Mouse (Mus musculus) heart, embryonic 16.5 days (tissue): ENCODE data around the gene Cks1b. TPM values are rescaled to one million over a fixed set of nuclear protein-coding genes. Genes with fewer than 3 reads are reported as not detected.
"Not testable (repeated sequence)": the region's sequence is repeated elsewhere in the genome, so short reads cannot be mapped to it uniquely, and the experiment has no call there.

Source experiments
- ATAC-seq: fragments of 200-750 bp; cut with Nextera tagmentation; replicated peaks from 2 replicates; pipeline ENCODE4 v1.8.0; 2017; ENCODE audit warnings: moderate number of reproducible peaks; ENCODE audit not compliant: insufficient read depth, low FRiP score; ENCODE audit errors: extremely low read depth
- H3K27ac ChIP-seq: fragments of 300-500 bp; sonication (generic); 2 replicates; pipeline ENCODE4 v1.5.1; 2014; ENCODE audit warnings: mild to moderate bottlenecking, low read length, control low read depth, moderate library complexity
- H3K27me3 ChIP-seq: fragments of 300-500 bp; sonication (generic); 2 replicates; pipeline ENCODE4 v1.6.1; 2014; ENCODE audit warnings: low read length, mixed read lengths; ENCODE audit not compliant: control insufficient read depth, insufficient read depth
- H3K36me3 ChIP-seq: fragments of 300-500 bp; sonication (generic); 2 replicates; pipeline ENCODE4 v1.6.1; 2014; ENCODE audit not compliant: control insufficient read depth, insufficient read depth
- H3K4me1 ChIP-seq: fragments of 300-500 bp; sonication (generic); 2 replicates; pipeline ENCODE4 v1.6.1; 2014; ENCODE audit warnings: low read length, mixed read lengths; ENCODE audit not compliant: control insufficient read depth, insufficient read depth
- H3K4me2 ChIP-seq: fragments of 300-500 bp; sonication (generic); 2 replicates; pipeline ENCODE4 v1.6.1; 2014; ENCODE audit warnings: low read depth, mild to moderate bottlenecking, control low read depth, low read length
- H3K4me3 ChIP-seq: fragments of 300-500 bp; sonication (generic); 2 replicates; pipeline ENCODE4 v1.5.1; 2014; ENCODE audit warnings: mild to moderate bottlenecking, control low read depth, low read length
- H3K9ac ChIP-seq: fragments of 300-500 bp; sonication (generic); 2 replicates; pipeline ENCODE4 v1.6.1; 2014; ENCODE audit warnings: low read length, control low read depth
- H3K9me3 ChIP-seq: fragments of 300-500 bp; sonication (generic); replicated peaks from 2 replicates; pipeline ENCODE4 v1.6.1; 2016; ENCODE audit warnings: low read length; ENCODE audit not compliant: control insufficient read depth
- WGBS: fragments of 180-500 bp; shearing (Covaris S2); extraction: QIAGEN DNeasy Blood & Tissue Kit; methylation state at CpG from one replicate; pipeline ENCODE4 v1.1.7; 2014; 5-methylcytosine and 5-hydroxymethylcytosine counted together
- polyA plus RNA-seq: library from polyadenylated mRNA; unstranded; fragments of >200 nt; fragmentation: Nextera tagmentation; extraction: Ambion mirVana; gene quantifications from 2 replicates; pipeline ENCODE4 v1.2.1, GENCODE M21; 2015

Gene Cks1b
- polyA plus RNA-seq, 1 experiment from 2014 or later: 304 TPM

- peaks cover 38% of the 10 kb centered on the region for H3K36me3 ChIP-seq
- peak within 1 kb of the TSS; percentile 93 for H3K9ac ChIP-seq
- ATAC-seq: peak; percentile 99
Observed at GRCm38 (mm10) chr3:89430171-89431159, 12.3 kb upstream of the Cks1b start, which contains the start of gene Pygo2. Gene Pygo2, plus strand, starts transcription at chr3:89430214.

GRCm38 (mm10) chr3:89429021-89429420 lies 10.8 kb upstream of the Cks1b start:
- not testable (repeated sequence) for H3K27ac ChIP-seq, H3K9me3 ChIP-seq, H3K4me2 ChIP-seq, H3K4me1 ChIP-seq, H3K4me3 ChIP-seq, H3K9ac ChIP-seq, ATAC-seq, H3K27me3 ChIP-seq
- 86% methylated on average over 7 of the region's 7 CpGs for WGBS
- H3K36me3 ChIP-seq: peaks cover 42% of the 10 kb centered on the region

More at GRCm38 (mm10) chr3:89430171-89431159, 12.3 kb upstream of the Cks1b start, which contains the start of gene Pygo2:
- Histone ChIP-seq H3K4me3 (peak within 1 kb of the TSS; percentile 80), H3K4me1 (peaks cover 9% of the 10 kb centered on the region), H3K27me3 (no peaks in the 10 kb centered on the region), H3K9me3 (no peaks in the 10 kb centered on the region), H3K4me2 (peak within 1 kb of the TSS; percentile 73), H3K27ac (peak within 1 kb of the TSS; percentile 80)
- 2% methylated on average over 67 of the region's 68 CpGs for WGBS

- Histone ChIP-seq H3K27ac (no peak overlapping the region), H3K36me3 (peaks cover 28% of the 10 kb centered on the region), H3K27me3 (no peaks in the 10 kb centered on the region), H3K4me2 (no peak overlapping the region), H3K9ac (no peak overlapping the region), H3K9me3 (no peaks in the 10 kb centered on the region), H3K4me3 (no peak overlapping the region), H3K4me1 (peaks cover 17% of the 10 kb centered on the region)
- ATAC-seq: no peak
- WGBS: 79% methylated on average over 4 of the region's 4 CpGs
Observed at GRCm38 (mm10) chr3:89425876-89426275, 7.7 kb upstream of the Cks1b start.

GRCm38 (mm10) chr3:89425141-89425525 lies 7.0 kb upstream of the Cks1b start:
- H3K36me3 ChIP-seq: peaks cover 28% of the 10 kb centered on the region
- H3K4me2 ChIP-seq: no peak overlapping the region
- 77% methylated on average over 5 of the region's 5 CpGs for WGBS

GRCm38 (mm10) chr3:89424416-89425140 lies 6.4 kb upstream of the Cks1b start:
- Histone ChIP-seq H3K4me1 (peaks cover 25% of the 10 kb centered on the region), H3K27me3 (no peaks in the 10 kb centered on the region), H3K4me3 (no peak overlapping the region), H3K27ac (no peak overlapping the region), H3K9me3 (no peaks in the 10 kb centered on the region), H3K4me2 (no peak overlapping the region), H3K36me3 (peaks cover 28% of the 10 kb centered on the region), H3K9ac (no peak overlapping the region)
- 87% methylated on average over 5 of the region's 5 CpGs for WGBS
- no peak for ATAC-seq

More at GRCm38 (mm10) chr3:89425141-89425525, 7.0 kb upstream of the Cks1b start:
- no peak for ATAC-seq
- Histone ChIP-seq H3K27me3 (no peaks in the 10 kb centered on the region), H3K4me3 (no peak overlapping the region), H3K9me3 (no peaks in the 10 kb centered on the region), H3K27ac (no peak overlapping the region), H3K4me1 (peaks cover 22% of the 10 kb centered on the region), H3K9ac (no peak overlapping the region)

- Histone ChIP-seq H3K27me3 (no peaks in the 10 kb centered on the region), H3K9ac (peak overlapping the region; percentile 72), H3K27ac (no peak overlapping the region), H3K4me3 (peak overlapping the region; percentile 56), H3K9me3 (no peaks in the 10 kb centered on the region), H3K4me1 (peaks cover 25% of the 10 kb centered on the region), H3K36me3 (peaks cover 23% of the 10 kb centered on the region), H3K4me2 (peak overlapping the region; percentile 85)
- no peak for ATAC-seq
- WGBS: 61% methylated on average over 6 of the region's 6 CpGs
Observed at GRCm38 (mm10) chr3:89422556-89423205, 4.5 kb upstream of the Cks1b start.

- 13% methylated on average over 22 of the region's 22 CpGs for WGBS
- no peak for ATAC-seq
- H3K36me3 ChIP-seq: peaks cover 16% of the 10 kb centered on the region
- peak overlapping the region; percentile 100 for H3K27ac ChIP-seq
- H3K9me3 ChIP-seq: no peaks in the 10 kb centered on the region
- peak overlapping the region; percentile 85 for H3K4me2 ChIP-seq
- peaks cover 32% of the 10 kb centered on the region for H3K4me1 ChIP-seq
- no peaks in the 10 kb centered on the region for H3K27me3 ChIP-seq
- H3K4me3 ChIP-seq: peak overlapping the region; percentile 56
- peak overlapping the region; percentile 72 for H3K9ac ChIP-seq
Observed at GRCm38 (mm10) chr3:89421810-89422473, 3.8 kb upstream of the Cks1b start.

GRCm38 (mm10) chr3:89421002-89421774 lies 3.0 kb upstream of the Cks1b start:
- no peaks in the 10 kb centered on the region for H3K27me3 ChIP-seq
- H3K9me3 ChIP-seq: no peaks in the 10 kb centered on the region
- ATAC-seq: peak; percentile 67
- peaks cover 36% of the 10 kb centered on the region for H3K4me1 ChIP-seq
- H3K36me3 ChIP-seq: peaks cover 9% of the 10 kb centered on the region
- H3K4me2 ChIP-seq: peak overlapping the region; percentile 85
- WGBS: 8% methylated on average over 11 of the region's 11 CpGs
- peak overlapping the region; percentile 100 for H3K27ac ChIP-seq
- H3K9ac ChIP-seq: peak overlapping the region; percentile 72
- peak overlapping the region; percentile 56 for H3K4me3 ChIP-seq
